Mouse (Mus musculus) heart, postnatal 36 days (tissue): Measurements from ENCODE around the gene Gm30737. TPM values are rescaled to one million over a fixed set of nuclear protein-coding genes. Genes with fewer than 3 reads are reported as not detected.
"Not testable (repeated sequence)": the region's sequence is repeated elsewhere in the genome, so short reads cannot be mapped to it uniquely, and the experiment has no call there.

Source experiments
- DNase-seq, 2 experiments: peaks; one replicate each; pipeline ENCODE4 v3.0.0; 2021 to 2022
- intact Hi-C: fragments of 180-260 bp; cut with DNase I; formaldehyde crosslinking; loops from one replicate; pipeline ENCODE4 v1.15.1; 2025
- total RNA-seq, 2 experiments: library from RNA; stranded (reverse); gene quantifications; 2 replicates each; pipeline ENCODE4 v1.2.3; 2021

Gene Gm30737
- not detected for total RNA-seq

- intact Hi-C loops: not testable (repeated sequence)
These were observed at the start of gene Gm30737 for GRCm38 (mm10) chrY:14400410-14400809. Gene Gm30737 (plus strand): TSS chrY:14400710.

More at GRCm38 (mm10) chrY:14400410-14400809, at the start of gene Gm30737:
- DNase-seq: not testable (repeated sequence)
